Mouse (Mus musculus): ENCODE data around the gene Ephx1.
"Not testable (repeated sequence)": the region's sequence is repeated elsewhere in the genome, so short reads cannot be mapped to it uniquely, and the experiment has no call there.

Ephx1 gene

GRCm38 (mm10) chr1:181012416-181012815 is 8.3 kb downstream of the Ephx1 start:
- DNase-seq: no peak

- no peak for DNase-seq
Measured at GRCm38 (mm10) chr1:181011601-181012000, 9.1 kb downstream of the Ephx1 start.

GRCm38 (mm10) chr1:181010171-181010932 is 10.4 kb downstream of the Ephx1 start:
- no peak for DNase-seq

GRCm38 (mm10) chr1:181009754-181010153 is 10.9 kb downstream of the Ephx1 start:
- DNase-seq: peak; percentile 74

- DNase-seq: no peak
Measured at GRCm38 (mm10) chr1:181009011-181009590, 11.6 kb downstream of the Ephx1 start.

- no peak for DNase-seq
Measured at GRCm38 (mm10) chr1:181008266-181008665, 12.4 kb downstream of the Ephx1 start.

- no peak for DNase-seq
Measured at GRCm38 (mm10) chr1:181007831-181008230, 12.9 kb downstream of the Ephx1 start.

- no peak for DNase-seq
Measured at GRCm38 (mm10) chr1:181005331-181005730, 15.4 kb downstream of the Ephx1 start.

GRCm38 (mm10) chr1:181003790-181004189 is 16.9 kb downstream of the Ephx1 start:
- DNase-seq: no peak

GRCm38 (mm10) chr1:181001621-181002020 is 19.1 kb downstream of the Ephx1 start:
- DNase-seq: no peak

GRCm38 (mm10) chr1:181001217-181001616 is 19.5 kb downstream of the Ephx1 start:
- no peak for DNase-seq

GRCm38 (mm10) chr1:181000501-181001092 is 20.1 kb downstream of the Ephx1 start:
- DNase-seq: no peak

GRCm38 (mm10) chr1:180992142-180992541 is 28.6 kb downstream of the Ephx1 start:
- DNase-seq: no peak

- no peak for DNase-seq
Measured at GRCm38 (mm10) chr1:180990671-180991070, 30.0 kb downstream of the Ephx1 start.

GRCm38 (mm10) chr1:180987759-180988158 is 32.9 kb downstream of the Ephx1 start:
- peak; percentile 53 for DNase-seq

GRCm38 (mm10) chr1:180986701-180987100 is 34.0 kb downstream of the Ephx1 start:
- no peak for DNase-seq

GRCm38 (mm10) chr1:180981298-180982046 is 39.2 kb downstream of the Ephx1 start:
- not testable (repeated sequence) for DNase-seq

- no peak for DNase-seq
Measured at GRCm38 (mm10) chr1:180980464-180980863, 40.2 kb downstream of the Ephx1 start.

- no peak for DNase-seq
Measured at GRCm38 (mm10) chr1:180979484-180980251, 41.0 kb downstream of the Ephx1 start.

- no peak for DNase-seq
Measured at GRCm38 (mm10) chr1:180976110-180976679, 44.5 kb downstream of the Ephx1 start.

GRCm38 (mm10) chr1:180974126-180974746 is 46.5 kb downstream of the Ephx1 start:
- DNase-seq: no peak

- no peak for DNase-seq
Measured at GRCm38 (mm10) chr1:180972941-180973340, 47.8 kb downstream of the Ephx1 start.

Data from cerebellum, adult 11-12 months (tissue).